Mouse (Mus musculus) embryonic facial prominence, embryonic 11.5 days (tissue): ENCODE data around the gene Enox1. TPM values are rescaled to one million over a fixed set of nuclear protein-coding genes. Genes with fewer than 3 reads are reported as not detected.

Experiments
- ATAC-seq: fragments of 200-750 bp; cut with Nextera tagmentation; replicated peaks from 2 replicates; pipeline ENCODE4 v1.8.0; 2017; ENCODE audit warnings: low read depth; ENCODE audit not compliant: insufficient number of reproducible peaks, low FRiP score, low TSS enrichment
- DNase-seq: peaks from one replicate; pipeline ENCODE4 v3.0.0-alpha.2; 2015; ENCODE audit warnings: low spot score
- H3K27ac ChIP-seq: fragments of 300-500 bp; sonication (generic); replicated peaks from 2 replicates; pipeline ENCODE4 v1.5.1; 2014; ENCODE audit warnings: mild to moderate bottlenecking, low read depth, low read length, control low read depth
- H3K27me3 ChIP-seq: fragments of 300-500 bp; sonication (generic); 2 replicates; pipeline ENCODE4 v1.6.1; 2014; ENCODE audit warnings: mild to moderate bottlenecking, low read length, moderate library complexity, mixed read lengths; ENCODE audit not compliant: control insufficient read depth, insufficient read depth
- H3K36me3 ChIP-seq: fragments of 300-500 bp; sonication (generic); replicated peaks from 2 replicates; pipeline ENCODE4 v1.6.1; 2014; ENCODE audit warnings: low read depth, mild to moderate bottlenecking, low read length, moderate library complexity, mixed read lengths; ENCODE audit not compliant: control insufficient read depth, insufficient read depth
- H3K4me1 ChIP-seq: fragments of 300-500 bp; sonication (generic); 2 replicates; pipeline ENCODE4 v1.6.1; 2014; ENCODE audit warnings: low read length, mixed read lengths; ENCODE audit not compliant: control insufficient read depth, insufficient read depth
- H3K4me2 ChIP-seq: fragments of 300-500 bp; sonication (generic); 2 replicates; pipeline ENCODE4 v1.6.1; 2014; ENCODE audit warnings: low read depth, mild to moderate bottlenecking, control low read depth, low read length, moderate library complexity
- H3K4me3 ChIP-seq: fragments of 300-500 bp; sonication (generic); 2 replicates; pipeline ENCODE4 v1.5.1; 2014; ENCODE audit warnings: low read depth, low read length, control low read depth
- H3K9ac ChIP-seq: fragments of 300-500 bp; sonication (generic); replicated peaks from 2 replicates; pipeline ENCODE4 v1.6.1; 2014; ENCODE audit warnings: mild to moderate bottlenecking, control low read depth, low read length
- H3K9me3 ChIP-seq: fragments of 300-500 bp; sonication (generic); replicated peaks from 2 replicates; pipeline ENCODE4 v1.6.1; 2016; ENCODE audit warnings: mild to moderate bottlenecking, low read length, inconsistent platforms, mixed read lengths; ENCODE audit not compliant: control insufficient read depth
- WGBS: fragments of 180-500 bp; shearing (Covaris S2); extraction: QIAGEN DNeasy Blood & Tissue Kit; methylation state at CpG from one replicate; pipeline ENCODE4 v1.1.7; 2014; 5-methylcytosine and 5-hydroxymethylcytosine counted together
- polyA plus RNA-seq: library from polyadenylated mRNA; unstranded; fragments of >200 nt; fragmentation: Nextera tagmentation; extraction: Ambion mirVana; gene quantifications from 2 replicates; pipeline ENCODE4 v1.2.1, GENCODE M21; 2014

Gene Enox1
- polyA plus RNA-seq, 1 experiment from 2014 or later = 9.6 TPM

- Histone ChIP-seq H3K4me2 (no peak overlapping the region), H3K27ac (no peak overlapping the region), H3K9ac (no peak overlapping the region), H3K27me3 (no peaks in the 10 kb centered on the region), H3K4me3 (no peak overlapping the region), H3K36me3 (no peaks in the 10 kb centered on the region), H3K9me3 (no peaks in the 10 kb centered on the region), H3K4me1 (no peaks in the 10 kb centered on the region)
- no peak for DNase-seq
- ATAC-seq = no peak
- WGBS = 87% methylated on average over 7 of the region's 7 CpGs
These were observed 401.0 kb downstream of the Enox1 start for GRCm38 (mm10) chr14:77557446-77558070.

GRCm38 (mm10) chr14:77558910-77559309 is 402.3 kb downstream of the Enox1 start:
- 96% methylated on average over 3 of the region's 3 CpGs for WGBS
- Histone ChIP-seq H3K4me2 (no peak overlapping the region), H3K9ac (no peak overlapping the region), H3K4me3 (no peak overlapping the region), H3K36me3 (no peaks in the 10 kb centered on the region), H3K27ac (no peak overlapping the region), H3K9me3 (no peaks in the 10 kb centered on the region), H3K4me1 (no peaks in the 10 kb centered on the region), H3K27me3 (no peaks in the 10 kb centered on the region)
- ATAC-seq = no peak
- no peak for DNase-seq

- ATAC-seq (no peak), DNase-seq (no peak)
- H3K9me3 ChIP-seq = no peaks in the 10 kb centered on the region
- no peak overlapping the region for H3K4me3 ChIP-seq
- no peaks in the 10 kb centered on the region for H3K36me3 ChIP-seq
- H3K27me3 ChIP-seq = no peaks in the 10 kb centered on the region
- no peak overlapping the region for H3K27ac ChIP-seq
- H3K9ac ChIP-seq = no peak overlapping the region
- H3K4me1 ChIP-seq = no peaks in the 10 kb centered on the region
- WGBS = 75% methylated on average over 5 of the region's 5 CpGs
- H3K4me2 ChIP-seq = no peak overlapping the region
These were observed 403.2 kb downstream of the Enox1 start for GRCm38 (mm10) chr14:77559792-77560191.

GRCm38 (mm10) chr14:77561808-77562583 is 405.4 kb downstream of the Enox1 start:
- Histone ChIP-seq H3K4me1 (no peaks in the 10 kb centered on the region), H3K9me3 (no peaks in the 10 kb centered on the region), H3K4me2 (no peak overlapping the region), H3K9ac (no peak overlapping the region), H3K4me3 (no peak overlapping the region), H3K36me3 (no peaks in the 10 kb centered on the region), H3K27ac (no peak overlapping the region), H3K27me3 (no peaks in the 10 kb centered on the region)
- ATAC-seq (no peak), DNase-seq (no peak)
- WGBS = 72% methylated on average over 6 of the region's 6 CpGs

GRCm38 (mm10) chr14:77563922-77564321 is 407.4 kb downstream of the Enox1 start:
- Histone ChIP-seq H3K27ac (no peak overlapping the region), H3K36me3 (no peaks in the 10 kb centered on the region), H3K9me3 (no peaks in the 10 kb centered on the region), H3K4me1 (no peaks in the 10 kb centered on the region), H3K4me3 (no peak overlapping the region), H3K9ac (no peak overlapping the region), H3K27me3 (no peaks in the 10 kb centered on the region), H3K4me2 (no peak overlapping the region)
- DNase-seq (no peak), ATAC-seq (no peak)
- 65% methylated on average over 5 of the region's 5 CpGs for WGBS

- H3K9ac ChIP-seq = no peak overlapping the region
- H3K4me3 ChIP-seq = no peak overlapping the region
- H3K27me3 ChIP-seq = no peaks in the 10 kb centered on the region
- WGBS = 88% methylated on average over 2 of the region's 2 CpGs
- DNase-seq (no peak), ATAC-seq (no peak)
- no peak overlapping the region for H3K4me2 ChIP-seq
- no peaks in the 10 kb centered on the region for H3K9me3 ChIP-seq
- H3K36me3 ChIP-seq = no peaks in the 10 kb centered on the region
- H3K27ac ChIP-seq = no peak overlapping the region
- no peaks in the 10 kb centered on the region for H3K4me1 ChIP-seq
These were observed 410.6 kb downstream of the Enox1 start for GRCm38 (mm10) chr14:77567120-77567519.

DNA sequence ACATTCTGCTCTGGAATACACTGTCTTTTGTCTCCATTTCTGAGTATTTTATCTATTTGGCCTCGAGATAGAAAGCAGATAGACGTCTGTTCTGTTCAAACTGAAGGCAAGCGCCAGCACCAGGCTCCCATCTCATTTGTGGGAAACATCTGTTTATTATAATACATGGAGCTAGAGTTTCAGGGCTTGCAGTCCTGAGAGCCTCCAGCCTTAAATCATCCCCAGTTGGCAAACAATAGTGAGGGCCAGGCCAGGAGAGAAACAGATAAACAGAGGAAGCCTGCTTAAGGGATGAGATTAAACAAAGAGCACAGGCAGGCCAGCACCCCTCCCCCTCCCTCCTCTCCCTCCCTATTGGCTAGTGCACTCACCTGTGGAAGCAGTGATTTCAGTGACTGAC is 417.9 kb downstream of the Enox1 start:
- Histone ChIP-seq H3K9ac (no peak overlapping the region), H3K27me3 (no peaks in the 10 kb centered on the region), H3K9me3 (no peaks in the 10 kb centered on the region), H3K4me1 (no peaks in the 10 kb centered on the region), H3K4me2 (no peak overlapping the region), H3K36me3 (no peaks in the 10 kb centered on the region), H3K27ac (no peak overlapping the region; the same call in 1 of the 2 replicates), H3K4me3 (no peak overlapping the region)
- ATAC-seq (0 out of 2 replicates have a peak, but pooled peaks have one; percentile 70), DNase-seq (peak; percentile 72)
- 20% methylated on average over 3 of the region's 3 CpGs for WGBS

- no peak overlapping the region for H3K4me3 ChIP-seq
- H3K27me3 ChIP-seq = no peaks in the 10 kb centered on the region
- 74% methylated on average over 5 of the region's 5 CpGs for WGBS
- ATAC-seq = no peak
- H3K9me3 ChIP-seq = no peaks in the 10 kb centered on the region
- H3K9ac ChIP-seq = no peak overlapping the region
- no peak overlapping the region for H3K4me2 ChIP-seq
- H3K36me3 ChIP-seq = no peaks in the 10 kb centered on the region
- peaks cover 8% of the 10 kb centered on the region for H3K4me1 ChIP-seq
- no peak for DNase-seq
- H3K27ac ChIP-seq = no peak overlapping the region
These were observed 419.8 kb downstream of the Enox1 start for GRCm38 (mm10) chr14:77576411-77576810.
